Mouse (Mus musculus) heart, postnatal 0 days (tissue): ENCODE results near the gene Dnase1l3.

Experiments
- CTCF ChIP-seq: IDR thresholded peaks from 2 replicates; pipeline ENCODE4 v1.5.1; 2016; ENCODE audit warnings: antibody characterized with exemption, control low read depth, low read depth
- EP300 ChIP-seq: IDR thresholded peaks from 2 replicates; pipeline ENCODE4 v1.6.1; 2016; ENCODE audit warnings: antibody characterized with exemption, low read depth

- TF ChIP-seq CTCF (peak; percentile 68), EP300 (no peak)
These were observed at the start of gene Dnase1l3 for GRCm38 (mm10) chr14:7994271-7994767.
